In genomic region chr5:111229041-111229394, GRCm38 (mm10) we compare ENCODE assay signal across 7 mouse cellular contexts.
DNase-seq lines count a peak whose midpoint lies in the region; ATAC-seq and TF ChIP-seq lines count a peak whose summit lies in the region.

No protein-coding gene starts in this region.

- no peak overlapping the region for H3K4me3 ChIP-seq in kidney, embryonic 15.5 days (replicated peaks)
- H3K4me3 ChIP-seq in forebrain, embryonic 14.5 days (ENCODE audit: low read depth, low read length) = no peak overlapping the region
- H3K4me3 ChIP-seq in hindbrain, postnatal 0 days (ENCODE audit: low read length) = no peak overlapping the region
- no peak overlapping the region for H3K4me3 ChIP-seq in neural tube, embryonic 12.5 days

- H3K27ac ChIP-seq in kidney, embryonic 15.5 days = peak overlapping the region; percentile 90
- H3K27ac ChIP-seq in forebrain, embryonic 14.5 days (ENCODE audit: low read depth, low read length) = 0 out of 2 replicates have a peak overlapping the region, but pooled peaks have one; percentile 21
- peak overlapping the region; percentile 52; the same call in 1 of the 2 replicates for H3K27ac ChIP-seq in hindbrain, postnatal 0 days
- H3K27ac ChIP-seq in neural tube, embryonic 12.5 days = peak overlapping the region; percentile 59; the same call in 1 of the 2 replicates

- peaks cover 78% of the 10 kb centered on the region for H3K4me1 ChIP-seq in kidney, embryonic 15.5 days
- H3K4me1 ChIP-seq in forebrain, embryonic 14.5 days (ENCODE audit: control insufficient read depth, insufficient read depth, low read length) = peaks cover 10% of the 10 kb centered on the region
- peaks cover 20% of the 10 kb centered on the region for H3K4me1 ChIP-seq in hindbrain, postnatal 0 days (ENCODE audit: insufficient read depth, low read length)
- H3K4me1 ChIP-seq in neural tube, embryonic 12.5 days = peaks cover 92% of the 10 kb centered on the region

- WGBS in kidney, embryonic 15.5 days = 52% methylated on average over 12 of the region's 12 CpGs
- WGBS in forebrain, embryonic 14.5 days = 83% methylated on average over 12 of the region's 12 CpGs
- WGBS in hindbrain, postnatal 0 days = 42% methylated on average over 12 of the region's 12 CpGs
- 72% methylated on average over 12 of the region's 12 CpGs for WGBS in neural tube, embryonic 12.5 days

- DNase-seq in kidney, adult 8-10 months = no peak
- no peak for DNase-seq in forebrain, embryonic 14.5 days (ENCODE audit: low spot score)
- DNase-seq in hindbrain, postnatal 0 days (ENCODE audit: low spot score) = no peak
- DNase-seq in frontal cortex, adult 2 months (ENCODE audit: extremely low spot score in 1 of 2, low spot score in 1 of 2) = no peak
- DNase-seq in cerebellum, postnatal 36 days = no peak

- no peak overlapping the region for H3K9ac ChIP-seq in kidney, embryonic 15.5 days
- no peak overlapping the region for H3K9ac ChIP-seq in forebrain, embryonic 14.5 days (ENCODE audit: low read length)
- no peak overlapping the region for H3K9ac ChIP-seq in hindbrain, postnatal 0 days (replicated peaks; ENCODE audit: low read length)
- H3K9ac ChIP-seq in neural tube, embryonic 12.5 days = peak overlapping the region; percentile 29; the same call in 1 of the 2 replicates

- H3K27me3 ChIP-seq in kidney, embryonic 15.5 days = no peaks in the 10 kb centered on the region
- no peaks in the 10 kb centered on the region for H3K27me3 ChIP-seq in forebrain, embryonic 14.5 days (replicated peaks; ENCODE audit: control insufficient read depth, insufficient read depth, low read length)
- H3K27me3 ChIP-seq in hindbrain, postnatal 0 days (ENCODE audit: insufficient read depth, low read length) = no peaks in the 10 kb centered on the region
- no peaks in the 10 kb centered on the region; the same call in 1 of the 2 replicates for H3K27me3 ChIP-seq in neural tube, embryonic 12.5 days (replicated peaks)

- H3K36me3 ChIP-seq in kidney, embryonic 15.5 days = peaks cover 46% of the 10 kb centered on the region
- H3K36me3 ChIP-seq in forebrain, embryonic 14.5 days (ENCODE audit: control insufficient read depth, insufficient read depth, low read length) = peaks cover 76% of the 10 kb centered on the region
- peaks cover 18% of the 10 kb centered on the region for H3K36me3 ChIP-seq in hindbrain, postnatal 0 days (ENCODE audit: insufficient read depth, low read length)
- H3K36me3 ChIP-seq in neural tube, embryonic 12.5 days = peaks cover 31% of the 10 kb centered on the region

- no peak for ATAC-seq in kidney, embryonic 15.5 days (replicated peaks; ENCODE audit: low FRiP score)
- ATAC-seq in forebrain, embryonic 14.5 days = no peak
- no peak for ATAC-seq in hindbrain, postnatal 0 days
- no peak for ATAC-seq in neural tube, embryonic 12.5 days (ENCODE audit: low FRiP score, low read depth)

- peak overlapping the region; percentile 14 for H3K4me2 ChIP-seq in kidney, embryonic 15.5 days
- no peak overlapping the region for H3K4me2 ChIP-seq in forebrain, embryonic 14.5 days (ENCODE audit: low read length)
- H3K4me2 ChIP-seq in hindbrain, postnatal 0 days (ENCODE audit: low read depth, low read length) = no peak overlapping the region
- H3K4me2 ChIP-seq in neural tube, embryonic 12.5 days (replicated peaks) = peak overlapping the region; percentile 20; the same call in 1 of the 2 replicates

- no peaks in the 10 kb centered on the region for H3K9me3 ChIP-seq in kidney, embryonic 15.5 days (replicated peaks)
- no peaks in the 10 kb centered on the region for H3K9me3 ChIP-seq in forebrain, embryonic 14.5 days (replicated peaks; ENCODE audit: control insufficient read depth, low read length)
- no peaks in the 10 kb centered on the region for H3K9me3 ChIP-seq in hindbrain, postnatal 0 days (ENCODE audit: low read length)
- no peaks in the 10 kb centered on the region for H3K9me3 ChIP-seq in neural tube, embryonic 12.5 days

- no peak for TF ChIP-seq CTCF in hindbrain, postnatal 0 days (IDR thresholded peaks at IDR 0.05; ENCODE audit: low read depth)

Comparison
In these comparisons a context has a peak if more than half of its experiments do, and no peak if none do; other contexts are left out.
1. H3K27ac ChIP-seq: peak in every context shown above with its lines; median percentile 90 in kidney, embryonic 15.5 days; 59 in neural tube, embryonic 12.5 days; 52 in hindbrain, postnatal 0 days; 21 in forebrain, embryonic 14.5 days.
2. H3K4me2 ChIP-seq: peak in kidney, embryonic 15.5 days (single experiment) and neural tube, embryonic 12.5 days (single experiment); none in forebrain, embryonic 14.5 days (single experiment) and hindbrain, postnatal 0 days (single experiment).